Mouse (Mus musculus) urinary bladder, adult 18-20 months (tissue): ENCODE results near the gene Vmn1r168.
"Not testable (repeated sequence)": the region's sequence is repeated elsewhere in the genome, so short reads cannot be mapped to it uniquely, and the experiment has no call there.

Experiments
- DNase-seq, 2 experiments: peaks; one replicate each; pipeline ENCODE4 v3.0.0; 2022; ENCODE audit warnings: low spot score in 2 of 2, mixed read lengths in 2 of 2

Gene Vmn1r168

DNA sequence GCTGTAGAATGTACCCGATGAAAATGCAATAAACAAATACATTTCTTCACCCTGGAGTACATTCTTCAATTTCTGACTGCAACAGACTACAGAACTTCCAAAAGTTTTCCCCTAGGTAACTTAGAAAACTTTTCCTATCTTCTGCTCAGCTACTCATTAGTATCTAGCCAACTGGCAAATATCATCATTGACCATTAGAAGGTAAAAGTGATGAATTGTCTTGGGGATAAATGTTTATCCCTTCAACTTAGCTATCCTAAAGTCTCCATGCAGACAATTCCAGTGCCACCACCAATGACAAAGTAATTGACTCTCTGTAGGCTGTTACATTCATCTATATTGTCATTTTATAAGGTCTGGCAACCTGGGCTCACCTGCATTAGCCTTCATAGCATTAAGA is at the start of gene Vmn1r168:
Gene Vmn1r168, plus strand, starts transcription at position 301 of the 400 bp plus-strand sequence.
- DNase-seq: not testable (repeated sequence)

DNA sequence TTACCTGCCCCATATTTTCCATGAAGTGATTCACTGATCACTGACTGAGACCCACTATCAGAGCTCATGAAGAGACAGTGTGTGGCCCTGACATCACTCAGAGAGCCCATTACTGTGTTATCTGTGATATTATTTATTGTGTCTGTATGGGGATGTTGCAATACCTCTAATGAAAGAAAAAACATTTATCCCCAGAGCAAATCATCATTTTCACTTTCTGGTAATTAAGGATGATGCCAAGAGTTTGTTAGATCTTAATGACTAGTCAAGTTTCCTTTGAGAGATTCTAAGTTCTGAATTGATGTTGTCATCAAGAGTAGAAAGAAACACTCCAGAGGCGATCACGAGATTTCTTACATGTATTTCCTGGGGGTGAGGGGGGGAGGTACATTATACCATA is 32.4 kb upstream of the Vmn1r168 start, which contains the start of gene Vmn1r167:
Gene Vmn1r167, minus strand, starts transcription at position 101 of the 400 bp plus-strand sequence.
- not testable (repeated sequence) for DNase-seq

DNA sequence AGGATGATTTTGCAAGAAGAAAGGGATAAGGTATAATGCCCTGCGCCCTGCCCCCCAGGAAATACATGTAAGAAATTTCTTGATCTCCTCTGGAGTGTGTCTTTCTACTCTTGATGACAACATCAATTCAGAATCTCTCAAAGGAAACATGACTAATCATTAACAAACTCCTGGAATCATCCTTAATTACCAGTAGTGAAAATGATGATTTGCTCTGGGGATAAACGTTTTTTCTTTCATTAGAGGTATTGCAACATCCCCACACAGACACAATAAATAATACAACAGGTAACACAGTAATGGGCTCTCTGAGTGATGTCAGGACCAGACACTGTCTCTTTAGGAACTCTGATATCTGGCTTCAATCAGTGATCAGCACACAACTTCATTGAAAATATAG is 35.7 kb downstream of the Vmn1r168 start, which contains the start of gene Vmn1r169:
Gene Vmn1r169, plus strand, starts transcription at position 301 of the 400 bp plus-strand sequence.
- not testable (repeated sequence) for DNase-seq
